Mouse (Mus musculus): ENCODE measurements around the gene Clec2l.

- TF ChIP-seq CTCF (IDR thresholded peaks at IDR 0.05; ENCODE audit: insufficient read depth, low read length) (no peak), POLR2A (IDR thresholded peaks at IDR 0.05; ENCODE audit: borderline replicate concordance, extremely low read depth, low read depth, low read length) (no peak)
Observed at GRCm38 (mm10) chr6:38629556-38629955, 33.3 kb upstream of the Clec2l start.
